Comparison of ENCODE assay signal across 10 mouse cellular contexts in the genomic region with DNA sequence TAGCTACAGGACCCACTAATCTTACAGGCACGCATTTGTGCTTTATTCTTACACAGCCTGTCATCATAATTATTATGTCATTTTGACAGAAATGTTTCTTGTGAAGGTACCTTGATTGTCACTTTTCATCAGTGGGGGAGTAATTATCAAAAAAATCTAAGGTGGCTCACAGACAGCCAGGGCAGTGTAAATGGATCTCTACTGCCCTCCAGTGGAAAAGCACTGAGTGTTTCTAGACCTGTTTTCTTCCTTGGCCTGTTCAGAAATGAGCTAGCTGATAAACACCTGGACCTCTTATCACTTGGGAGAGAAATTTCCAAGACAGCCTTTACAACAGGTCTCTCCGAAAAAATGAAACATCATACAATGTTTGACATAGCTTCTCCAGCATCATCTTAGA. TPM values are rescaled to one million over a fixed set of nuclear protein-coding genes. Genes with fewer than 3 reads are reported as not detected.
DNase-seq lines count a peak whose midpoint lies in the region; ATAC-seq and TF ChIP-seq lines count a peak whose summit lies in the region.
"Had no signal": no experiment of that assay in that cellular context is flagged by ENCODE, and none has a peak within 500 bp of the region (broad histone marks: within the 10 kb centered on the region; RNA-seq: fewer than 3 reads in every experiment).

No protein-coding gene starts in this region.

- peaks cover 13% of the 10 kb centered on the region; the same call in 1 of the 2 replicates for H3K4me1 ChIP-seq in forebrain, postnatal 0 days (ENCODE audit: insufficient read depth)
- H3K4me1 ChIP-seq in forebrain, embryonic 16.5 days (replicated peaks; ENCODE audit: control insufficient read depth, insufficient read depth, low read length), result peaks cover 19% of the 10 kb centered on the region
- peaks cover 7 to 8% of the 10 kb centered on the region in 2 experiments for H3K4me1 ChIP-seq in liver, embryonic 14.5 days (replicated peaks; ENCODE audit: control insufficient read depth in 2 of 2, insufficient read depth in 2 of 2, low read length in 1 of 2)
- no peaks in the 10 kb centered on the region for H3K4me1 ChIP-seq in lung, embryonic 14.5 days (ENCODE audit: insufficient read depth)

- H3K4me3 ChIP-seq in forebrain, postnatal 0 days (ENCODE audit: low read depth, low read length), result no peak overlapping the region
- H3K4me3 ChIP-seq in forebrain, embryonic 16.5 days (replicated peaks; ENCODE audit: low read length), result no peak overlapping the region
- no peak overlapping the region for H3K4me3 ChIP-seq in liver, embryonic 14.5 days (ENCODE audit: insufficient read depth in 1 of 2, low read depth in 2 of 2, low read length in 2 of 2)
- no peak overlapping the region for H3K4me3 ChIP-seq in lung, embryonic 14.5 days (ENCODE audit: low read depth, low read length)
- H3K4me3 ChIP-seq: heart, embryonic 13.5 days had no signal

- peak; percentile 30; the same call in 1 of the 2 replicates for TF ChIP-seq EP300 in liver, embryonic 14.5 days (IDR thresholded peaks at IDR 0.05; ENCODE audit: low read depth)

- WGBS in forebrain, postnatal 0 days, result 28% methylated on average over 2 of the region's 2 CpGs
- WGBS in forebrain, embryonic 16.5 days, result 28% methylated on average over 2 of the region's 2 CpGs
- WGBS in liver, embryonic 14.5 days (ENCODE audit: insufficient replicate concordance), result 33% methylated on average over 2 of the region's 2 CpGs
- WGBS in lung, embryonic 14.5 days, result 33% methylated on average over 2 of the region's 2 CpGs

- DNase-seq in forebrain, postnatal 0 days, result peak; percentile 81
- DNase-seq in liver, embryonic 14.5 days (ENCODE audit: low read depth in 3 of 3, low spot score in 3 of 3), result peak in 1 of 3 experiments; percentile 32
- no peak for DNase-seq in liver
- peak; percentile 22 for DNase-seq in c-Kit-positive CD71-negative TER-119-negative erythroid progenitor cells, embryonic 14.5 days (ENCODE audit: low read depth)
- DNase-seq in lung, embryonic 14.5 days, result peak; percentile 59
- no peak for DNase-seq in ovary, adult 18-20 months (ENCODE audit: low spot score)

- no peaks in the 10 kb centered on the region for H3K9me3 ChIP-seq in forebrain, postnatal 0 days (ENCODE audit: low read length)
- H3K9me3 ChIP-seq in forebrain, embryonic 16.5 days (ENCODE audit: control insufficient read depth, low read length), result no peaks in the 10 kb centered on the region
- no peaks in the 10 kb centered on the region for H3K9me3 ChIP-seq in liver, embryonic 14.5 days (ENCODE audit: control insufficient read depth, low read length)
- H3K9me3 ChIP-seq in lung, embryonic 14.5 days (ENCODE audit: low read depth, low read length), result no peaks in the 10 kb centered on the region
- H3K9me3 ChIP-seq: heart, embryonic 13.5 days had no signal

- TF ChIP-seq CTCF in forebrain, postnatal 0 days (IDR thresholded peaks at IDR 0.05; ENCODE audit: low read depth), result peak; percentile 86
- peak; percentile 45; the same call in 1 of the 2 replicates for TF ChIP-seq CTCF in liver, embryonic 14.5 days (IDR thresholded peaks at IDR 0.05; ENCODE audit: low read depth)
- TF ChIP-seq CTCF in lung, embryonic 14.5 days (IDR thresholded peaks at IDR 0.05; ENCODE audit: low read depth), result peak; percentile 58

- no peak overlapping the region for H3K9ac ChIP-seq in forebrain, postnatal 0 days
- no peak overlapping the region for H3K9ac ChIP-seq in forebrain, embryonic 16.5 days (replicated peaks; ENCODE audit: low read depth, low read length)
- no peak overlapping the region for H3K9ac ChIP-seq in liver, embryonic 14.5 days (replicated peaks)
- no peak overlapping the region for H3K9ac ChIP-seq in lung, embryonic 14.5 days
- H3K9ac ChIP-seq: heart, embryonic 13.5 days had no signal

- no peaks in the 10 kb centered on the region for H3K36me3 ChIP-seq in forebrain, postnatal 0 days (ENCODE audit: insufficient read depth)
- H3K36me3 ChIP-seq in forebrain, embryonic 16.5 days (ENCODE audit: control insufficient read depth, insufficient read depth), result no peaks in the 10 kb centered on the region
- no peaks in the 10 kb centered on the region for H3K36me3 ChIP-seq in liver, embryonic 14.5 days (replicated peaks; ENCODE audit: control insufficient read depth, insufficient read depth, low read depth)
- no peaks in the 10 kb centered on the region for H3K36me3 ChIP-seq in lung, embryonic 14.5 days (ENCODE audit: insufficient read depth)

- no peak overlapping the region for H3K27ac ChIP-seq in forebrain, postnatal 0 days (ENCODE audit: low read depth, low read length)
- H3K27ac ChIP-seq in forebrain, embryonic 16.5 days (ENCODE audit: low read length), result no peak overlapping the region
- no peak overlapping the region for H3K27ac ChIP-seq in liver, embryonic 14.5 days
- H3K27ac ChIP-seq in lung, embryonic 14.5 days (ENCODE audit: low read depth), result no peak overlapping the region
- H3K27ac ChIP-seq: heart, embryonic 13.5 days; macrophage had no signal

- no peak overlapping the region for H3K4me2 ChIP-seq in forebrain, postnatal 0 days (ENCODE audit: low read depth)
- no peak overlapping the region for H3K4me2 ChIP-seq in forebrain, embryonic 16.5 days (ENCODE audit: low read length)
- H3K4me2 ChIP-seq in liver, embryonic 14.5 days (ENCODE audit: low read depth), result no peak overlapping the region
- H3K4me2 ChIP-seq in lung, embryonic 14.5 days, result no peak overlapping the region
- H3K4me2 ChIP-seq: heart, embryonic 13.5 days had no signal

- ATAC-seq in forebrain, postnatal 0 days, result no peak
- ATAC-seq in forebrain, embryonic 16.5 days, result no peak
- no peak for ATAC-seq in liver, embryonic 14.5 days (ENCODE audit: insufficient read depth)
- ATAC-seq in lung, embryonic 14.5 days (ENCODE audit: insufficient read depth), result no peak
- no peak for ATAC-seq in inflammation-experienced regulatory T-cells, adult 6 months

- no peaks in the 10 kb centered on the region for H3K27me3 ChIP-seq in forebrain, postnatal 0 days (ENCODE audit: insufficient read depth, low read length)
- no peaks in the 10 kb centered on the region for H3K27me3 ChIP-seq in forebrain, embryonic 16.5 days (replicated peaks; ENCODE audit: control insufficient read depth, insufficient read depth, low read length)
- H3K27me3 ChIP-seq in liver, embryonic 14.5 days (ENCODE audit: control insufficient read depth, insufficient read depth, low read length), result no peaks in the 10 kb centered on the region
- no peaks in the 10 kb centered on the region for H3K27me3 ChIP-seq in lung, embryonic 14.5 days (ENCODE audit: insufficient read depth, low read length)
- H3K27me3 ChIP-seq: heart, embryonic 13.5 days had no signal

RNA-seq across cellular contexts. Expression of gene Wdr48, which starts 4.0 kb away (rescaled TPM):
- total RNA-seq in forebrain, postnatal 0 days (2014; rRNA removed), result 80.3 and 83.2 TPM in 2 replicates
- polyA plus RNA-seq in forebrain, postnatal 0 days (2015; fragmentation: Nextera tagmentation; extraction: Ambion mirVana), result 41.1 and 47.9 TPM in 2 replicates
- 85.2 and 89.8 TPM in 2 replicates for polyA plus RNA-seq in forebrain, embryonic 16.5 days (2015; fragmentation: Nextera tagmentation; extraction: Ambion mirVana)
- 11.0 and 16.1 TPM in 2 replicates for polyA plus RNA-seq in liver, embryonic 14.5 days (2012; rRNA removed)
- polyA plus RNA-seq in liver, embryonic 14.5 days (2014; fragmentation: Nextera tagmentation; extraction: Ambion mirVana), result 20.6 and 25.6 TPM in 2 replicates
- polyA plus RNA-seq in lung, embryonic 14.5 days (2014; fragmentation: Nextera tagmentation; extraction: Ambion mirVana), result 50.9 and 51.1 TPM in 2 replicates
- polyA plus RNA-seq in inflammation-experienced regulatory T-cells, adult 6 months (2017; shearing (Covaris generic)), result 10 to 100 TPM; 32.2 to 48.1 (median 43.3) TPM

RNA-seq across cellular contexts. Expression of gene Gorasp1, which starts 46.7 kb away (rescaled TPM):
- total RNA-seq in forebrain, postnatal 0 days (2014; rRNA removed), result 15.3 and 27.9 TPM in 2 replicates
- polyA plus RNA-seq in forebrain, postnatal 0 days (2015; fragmentation: Nextera tagmentation; extraction: Ambion mirVana), result 20.3 and 24.0 TPM in 2 replicates
- 23.8 and 30.4 TPM in 2 replicates for polyA plus RNA-seq in forebrain, embryonic 16.5 days (2015; fragmentation: Nextera tagmentation; extraction: Ambion mirVana)
- 6.1 and 6.3 TPM in 2 replicates for polyA plus RNA-seq in liver, embryonic 14.5 days (2012; rRNA removed)
- 9.1 and 9.4 TPM in 2 replicates for polyA plus RNA-seq in liver, embryonic 14.5 days (2014; fragmentation: Nextera tagmentation; extraction: Ambion mirVana)
- polyA plus RNA-seq in lung, embryonic 14.5 days (2014; fragmentation: Nextera tagmentation; extraction: Ambion mirVana), result 30.0 and 30.8 TPM in 2 replicates
- 1 to 10 TPM; 2.9 to 4.8 (median 4.5) TPM for polyA plus RNA-seq in inflammation-experienced regulatory T-cells, adult 6 months (2017; shearing (Covaris generic))

RNA-seq across cellular contexts. Expression of gene Ttc21a, which starts 46.7 kb away (rescaled TPM):
- total RNA-seq in forebrain, postnatal 0 days (2014; rRNA removed), result 2.5 and 4.3 TPM in 2 replicates
- 0.45 and 0.85 TPM in 2 replicates for polyA plus RNA-seq in forebrain, postnatal 0 days (2015; fragmentation: Nextera tagmentation; extraction: Ambion mirVana)
- polyA plus RNA-seq in forebrain, embryonic 16.5 days (2015; fragmentation: Nextera tagmentation; extraction: Ambion mirVana), result 0.37 and 0.76 TPM in 2 replicates
- 0.22 and 0.28 TPM in 2 replicates for polyA plus RNA-seq in liver, embryonic 14.5 days (2012; rRNA removed)
- polyA plus RNA-seq in liver, embryonic 14.5 days (2014; fragmentation: Nextera tagmentation; extraction: Ambion mirVana), result 0.11 and 0.25 TPM in 2 replicates
- polyA plus RNA-seq in lung, embryonic 14.5 days (2014; fragmentation: Nextera tagmentation; extraction: Ambion mirVana), result 0.16 and 0.28 TPM in 2 replicates
- polyA plus RNA-seq in inflammation-experienced regulatory T-cells, adult 6 months (2017; shearing (Covaris generic)), result not detected

Comparison
In these comparisons a context has a peak if more than half of its experiments do, and no peak if none do; other contexts are left out.
1. DNase-seq: peak in forebrain, postnatal 0 days (single experiment), c-Kit-positive CD71-negative TER-119-negative erythroid progenitor cells, embryonic 14.5 days (single experiment) and lung, embryonic 14.5 days (single experiment); none in liver (single experiment) and ovary, adult 18-20 months (single experiment).
2. Peak in every context shown above with its lines, with median percentiles within 50 percentile points of each other: CTCF ChIP-seq.